Mouse (Mus musculus): ENCODE measurements around the gene Ncaph2.

Gene Ncaph2

DNA sequence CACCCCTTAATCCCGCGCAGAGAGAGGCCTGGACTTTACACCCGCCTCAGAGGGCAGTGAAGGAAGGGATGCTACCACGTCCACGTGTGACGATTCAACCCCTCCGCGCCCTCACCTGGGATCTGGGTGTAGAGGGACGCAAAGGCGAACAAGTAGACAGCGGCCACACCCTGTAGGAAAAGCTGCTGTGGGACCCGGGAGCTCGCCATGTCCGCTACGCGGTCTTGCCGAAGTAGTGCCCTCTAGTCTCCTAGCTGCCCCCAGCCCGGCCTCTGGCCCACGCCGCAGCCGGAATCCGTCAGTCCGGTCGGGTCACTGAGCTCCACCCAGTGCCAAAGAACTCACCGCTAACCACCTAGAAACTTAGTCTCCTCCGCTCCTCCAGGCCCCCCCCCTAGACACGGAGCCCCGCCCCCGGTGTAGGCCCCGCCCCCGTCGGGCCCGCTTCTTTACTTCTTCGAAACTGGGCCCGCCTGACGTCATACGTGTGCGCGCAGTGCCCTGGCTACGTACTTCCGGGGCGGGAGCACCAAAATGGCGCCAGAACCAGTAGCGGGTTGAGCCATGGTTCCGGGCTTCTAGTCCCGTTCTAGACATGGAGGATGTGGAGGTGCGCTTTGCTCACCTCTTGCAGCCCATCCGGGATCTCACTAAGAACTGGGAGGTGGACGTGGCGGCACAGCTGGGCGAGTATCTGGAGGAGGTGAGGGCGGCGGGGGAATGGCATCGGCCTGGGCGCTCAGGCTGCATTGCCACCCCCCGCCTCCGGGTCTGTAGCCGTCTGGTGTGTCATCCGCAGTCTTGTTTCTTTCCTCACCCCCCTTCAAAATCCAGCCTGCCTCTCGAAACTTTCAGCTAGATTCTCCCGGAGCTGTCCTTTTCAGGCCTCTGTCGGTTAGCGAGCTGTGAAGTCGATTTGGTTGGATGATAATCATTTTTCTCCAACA, at the start of gene Ncaph2, which contains the start of gene Lmf2:
Gene Ncaph2 (plus strand): TSS at position 479 of the 947 bp plus-strand sequence.
Gene Lmf2 (minus strand): TSS at position 419 of the 947 bp plus-strand sequence.
- peak; percentile 97 for DNase-seq

DNA sequence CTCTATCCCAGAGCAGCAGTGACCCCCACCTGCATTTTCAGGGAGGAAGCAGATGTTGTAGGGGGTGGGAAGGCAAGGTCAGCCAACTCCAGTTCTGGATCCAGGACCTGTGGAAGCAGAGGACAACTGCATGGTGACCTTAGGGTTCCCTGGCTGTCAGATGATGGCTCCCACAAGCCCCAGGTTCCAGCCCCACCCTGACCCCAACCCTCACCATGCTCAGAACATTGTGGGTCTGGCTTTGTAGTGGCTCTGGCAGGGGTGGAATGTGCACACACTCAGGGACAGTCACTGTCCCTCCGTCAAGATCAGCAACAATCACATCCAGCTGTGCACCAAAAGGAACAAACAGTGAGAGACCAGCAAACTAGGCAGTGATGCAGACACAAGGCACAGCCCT, 49.6 kb upstream of the Ncaph2 start:
- DNase-seq, result no peak

DNA sequence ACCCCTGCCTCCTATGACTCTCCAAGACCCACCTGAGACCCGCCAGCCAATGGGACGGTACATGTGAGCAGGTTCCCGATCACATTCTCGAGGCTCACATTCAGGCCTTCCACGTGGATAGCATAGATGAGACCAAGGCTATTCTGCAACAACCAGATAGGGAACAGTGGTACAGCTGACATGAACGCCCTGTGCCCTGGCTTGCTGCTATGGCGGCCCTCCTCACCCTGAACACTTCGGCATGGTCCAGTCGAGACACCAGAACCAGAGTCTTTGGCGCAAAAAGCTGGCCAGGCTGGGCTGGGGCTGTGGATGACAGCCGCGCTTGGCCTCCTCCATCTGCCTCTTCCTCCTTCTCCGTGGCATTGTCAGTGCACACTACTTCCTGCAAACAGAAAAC, 48.1 kb upstream of the Ncaph2 start:
- DNase-seq, result no peak

DNA sequence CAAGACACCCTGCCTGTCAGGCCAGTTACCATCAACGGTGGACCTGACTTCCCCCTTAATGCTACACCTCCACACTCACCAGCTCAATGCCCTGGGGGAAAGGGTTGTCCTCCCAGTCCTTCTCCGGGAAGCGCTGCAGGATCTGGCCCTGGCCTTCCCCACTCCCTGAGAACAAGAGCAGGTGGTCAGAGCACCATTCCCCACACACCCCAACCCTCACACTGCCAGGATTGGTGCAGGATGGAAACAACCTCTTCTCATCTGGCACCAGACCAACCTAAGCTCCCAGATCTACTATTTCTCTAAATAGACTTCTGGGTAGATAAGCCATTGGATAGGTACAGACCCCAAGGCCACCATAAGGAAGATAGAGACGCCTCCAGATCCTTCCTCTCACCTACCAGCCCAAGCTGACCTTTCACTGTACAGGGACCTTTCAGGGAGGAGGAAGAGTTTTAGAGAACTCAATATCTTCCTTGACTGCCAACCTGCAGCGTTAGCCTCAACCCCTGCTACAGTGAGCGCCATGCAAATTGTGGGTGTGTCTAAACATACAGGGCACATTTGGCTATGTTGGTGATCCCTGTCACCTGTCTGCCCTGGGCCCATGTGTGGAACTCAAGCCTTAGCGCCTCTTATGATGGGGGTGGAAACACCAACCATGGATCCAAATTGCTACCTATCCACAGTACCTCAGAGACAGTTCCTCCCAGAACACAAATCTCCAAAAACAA, 46.9 kb upstream of the Ncaph2 start:
- DNase-seq, result no peak

DNA sequence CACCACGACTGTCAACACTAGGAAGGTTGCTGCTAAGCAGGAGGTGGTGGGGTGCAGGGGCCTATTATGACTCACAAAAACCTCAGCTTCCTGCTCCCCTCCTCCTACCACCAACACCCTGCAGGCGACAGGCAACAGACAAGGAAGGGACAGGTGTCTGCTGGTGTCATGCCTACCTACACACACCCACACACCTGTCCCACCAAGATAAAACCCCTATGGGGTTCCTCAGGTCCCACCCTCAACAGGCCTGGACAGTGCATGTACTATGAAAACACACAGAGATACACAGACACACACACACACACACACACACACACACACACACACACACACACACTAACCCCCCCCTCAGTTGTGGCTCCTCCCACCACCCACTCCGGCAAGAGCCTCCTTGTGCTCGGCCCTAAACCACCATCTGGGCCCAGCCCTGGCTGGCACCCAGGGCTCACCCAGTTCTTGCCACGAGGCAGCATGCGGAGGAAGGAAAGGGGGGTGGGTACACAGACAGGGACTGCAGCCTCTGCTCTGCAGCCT, 45.5 kb upstream of the Ncaph2 start:
- no peak for DNase-seq

DNA sequence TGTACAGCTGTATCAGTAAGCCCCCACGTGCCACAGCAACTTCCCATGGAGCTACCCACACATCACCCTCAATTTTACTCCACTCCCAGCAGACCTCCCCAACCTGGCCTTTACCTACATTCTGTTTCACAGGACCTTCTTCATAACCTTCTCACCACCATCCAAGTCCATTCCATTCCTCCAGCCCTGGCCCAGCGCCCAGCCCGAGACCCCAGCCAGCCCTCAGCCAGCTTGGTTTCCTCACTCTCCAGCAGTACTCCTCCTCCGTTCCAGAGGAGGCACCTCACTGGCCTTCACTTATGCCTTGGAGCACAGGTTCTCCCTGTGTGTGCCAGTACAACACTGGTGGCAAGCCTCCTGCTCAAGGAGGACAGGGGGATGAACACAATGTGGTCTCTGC, 42.2 kb upstream of the Ncaph2 start:
- DNase-seq, result no peak

DNA sequence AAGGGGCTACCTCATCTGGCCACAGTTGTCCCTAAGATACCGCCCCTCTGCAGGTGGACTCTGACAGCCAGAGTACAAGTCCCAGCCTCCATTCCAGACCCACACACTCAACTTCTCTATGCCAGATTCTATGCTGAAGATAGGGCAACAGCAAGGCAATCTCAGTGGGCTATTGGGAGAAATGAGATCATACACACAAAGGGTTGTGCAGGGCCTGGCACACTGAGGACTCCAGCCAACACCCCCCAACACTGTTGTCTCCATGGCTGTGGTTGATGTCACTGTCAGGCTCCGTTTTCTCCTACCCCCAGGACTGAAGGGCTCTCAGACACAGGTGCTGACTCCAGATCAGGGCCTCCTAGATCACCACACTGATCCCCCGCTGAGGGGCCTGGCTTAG, 41.4 kb upstream of the Ncaph2 start:
- no peak for DNase-seq

DNA sequence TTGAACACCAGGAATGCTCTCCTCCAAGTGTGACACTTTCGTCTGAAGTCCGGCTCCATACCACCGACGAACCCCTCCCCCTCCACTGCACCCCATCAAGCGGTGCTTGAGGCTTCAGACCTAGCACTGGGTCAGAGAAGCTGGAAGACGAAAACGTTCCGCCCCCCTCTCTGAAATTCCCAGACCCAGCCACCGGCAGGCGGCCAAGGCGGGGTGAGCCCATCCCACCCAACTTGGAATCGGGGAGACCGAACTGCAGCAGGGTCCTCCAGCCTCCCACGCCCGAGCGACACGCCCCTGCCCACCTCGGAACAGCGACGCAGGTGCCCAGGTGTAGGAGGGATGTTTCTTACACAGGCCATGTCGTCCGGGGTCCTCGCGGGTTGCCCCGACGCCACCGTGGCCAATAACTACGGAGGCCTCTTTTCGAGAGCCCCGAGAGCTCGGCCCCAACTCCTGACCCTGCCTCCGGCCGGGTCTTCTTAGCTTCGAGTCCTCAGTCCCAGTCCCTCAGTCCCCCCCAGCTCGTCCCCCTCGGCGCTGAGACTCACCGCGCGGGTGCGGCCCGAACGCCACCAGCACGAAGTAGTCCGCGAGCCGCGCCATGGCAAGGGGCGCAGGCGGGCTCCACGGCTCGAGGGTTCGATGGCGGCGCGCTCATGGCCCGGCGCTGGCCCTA, 40.9 kb upstream of the Ncaph2 start:
- peak; percentile 40 for DNase-seq

DNA sequence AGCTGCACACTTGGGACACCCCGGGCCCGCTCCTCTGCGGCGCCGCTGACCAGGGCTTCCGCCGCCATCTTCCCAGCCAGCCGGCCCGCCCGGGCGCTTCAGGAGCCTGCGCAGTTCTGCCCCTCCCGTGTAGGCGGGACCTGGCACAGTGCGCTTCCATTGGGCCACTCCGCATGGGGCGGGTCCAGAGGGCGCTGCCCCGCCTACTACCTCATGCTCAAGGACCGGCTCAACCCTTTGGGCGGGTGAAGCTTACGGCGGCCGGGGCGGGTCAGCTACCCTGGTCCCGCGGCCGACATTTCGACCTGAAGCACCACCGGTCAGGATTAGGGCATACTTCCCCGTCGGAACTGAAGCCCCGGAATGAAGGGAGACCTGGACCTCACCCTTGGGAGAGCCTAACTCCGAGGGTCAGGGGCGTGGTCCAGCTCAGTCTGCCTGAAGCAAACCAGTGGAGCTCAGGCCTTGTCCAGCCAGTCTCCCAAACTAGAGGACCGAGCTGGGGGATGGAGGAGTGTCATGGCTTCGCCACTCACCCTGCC, 40.3 kb upstream of the Ncaph2 start, which contains the start of gene Sbf1:
Gene Sbf1 (minus strand): TSS at position 122 of the 542 bp plus-strand sequence.
- peak; percentile 98 for DNase-seq

DNA sequence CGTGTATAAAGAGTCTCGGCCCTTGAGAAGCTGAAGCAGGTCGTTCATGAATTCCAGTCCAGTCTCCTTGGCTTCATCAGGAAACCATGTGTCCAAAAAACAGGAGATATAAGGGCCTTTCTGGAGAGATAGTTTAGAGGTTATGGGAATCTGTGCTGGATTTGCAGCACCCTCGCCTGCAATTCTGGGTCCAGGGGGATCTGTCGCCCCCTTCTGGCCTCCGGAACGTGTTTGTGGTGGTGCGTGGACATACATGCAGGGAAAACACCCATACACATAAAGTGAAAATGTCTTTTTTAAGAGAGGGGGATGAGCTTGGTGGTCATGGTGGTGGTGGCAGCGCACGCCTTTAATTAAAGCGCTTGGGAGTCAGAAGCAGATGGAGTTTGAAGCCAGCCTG, 39.4 kb upstream of the Ncaph2 start:
- DNase-seq, result peak; percentile 40

DNA sequence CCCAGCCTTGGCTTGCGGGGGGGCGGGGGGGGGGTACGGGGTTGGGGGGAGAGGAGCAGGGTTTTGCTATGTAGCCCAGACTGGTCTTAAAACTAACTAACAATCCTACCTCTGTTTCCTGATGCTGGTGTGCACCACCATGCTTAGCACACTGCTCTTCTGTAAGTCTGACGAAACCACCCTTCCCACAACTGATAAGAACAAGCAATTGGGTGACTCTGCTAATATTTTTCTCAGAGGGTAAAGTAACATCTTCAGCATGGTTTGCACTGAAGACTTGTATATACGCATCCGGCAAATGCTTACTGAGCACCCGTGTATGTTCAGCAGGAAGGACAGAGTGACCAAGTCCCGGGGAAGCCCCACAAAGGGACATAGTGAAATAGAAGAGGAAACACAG, 34.3 kb upstream of the Ncaph2 start:
- no peak for DNase-seq

DNA sequence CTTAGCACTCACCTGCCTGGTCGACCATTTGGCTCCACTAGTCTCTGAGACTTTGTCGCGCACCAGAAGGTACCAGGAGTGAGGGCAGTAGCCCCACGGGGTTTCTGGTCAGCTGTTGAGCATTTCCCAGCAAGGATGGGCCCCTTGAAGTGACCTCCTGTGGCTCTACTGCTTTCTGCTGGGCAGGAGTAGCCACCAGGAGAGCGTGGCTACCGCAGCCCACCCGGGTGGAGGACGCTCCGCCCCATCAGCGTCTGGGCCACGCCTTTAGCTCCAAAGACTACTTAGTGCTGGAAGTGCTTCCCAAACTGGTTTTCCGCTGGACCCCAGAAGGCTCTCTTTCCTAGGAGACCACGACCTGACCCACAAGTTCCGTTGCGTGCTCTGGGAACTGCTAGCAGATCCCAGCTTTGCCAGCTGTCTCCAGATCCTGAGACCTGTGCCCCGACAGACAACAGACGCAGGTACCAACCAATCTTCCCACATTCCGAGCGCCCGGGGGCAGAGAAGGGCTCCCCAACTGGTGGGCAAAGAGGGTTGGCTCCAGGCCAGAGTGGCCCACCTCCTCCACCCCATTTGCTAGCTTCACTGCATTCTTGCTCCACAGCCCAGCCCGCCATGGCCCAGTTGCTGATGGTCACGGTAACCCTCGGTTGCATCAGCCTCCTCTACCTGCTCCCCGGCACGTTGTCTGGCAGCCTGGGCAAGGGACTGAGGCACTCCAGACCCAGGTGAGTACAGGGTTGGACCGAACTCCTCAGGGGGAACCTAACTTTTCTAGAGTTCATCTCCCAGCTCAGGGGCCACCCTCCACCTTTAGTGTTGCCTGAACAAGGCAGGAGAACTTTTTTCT, 32.6 kb upstream of the Ncaph2 start, which contains the start of gene Adm2:
Gene Adm2 (plus strand): TSS at position 51 of the 853 bp plus-strand sequence.
- peak; percentile 32 for DNase-seq

DNA sequence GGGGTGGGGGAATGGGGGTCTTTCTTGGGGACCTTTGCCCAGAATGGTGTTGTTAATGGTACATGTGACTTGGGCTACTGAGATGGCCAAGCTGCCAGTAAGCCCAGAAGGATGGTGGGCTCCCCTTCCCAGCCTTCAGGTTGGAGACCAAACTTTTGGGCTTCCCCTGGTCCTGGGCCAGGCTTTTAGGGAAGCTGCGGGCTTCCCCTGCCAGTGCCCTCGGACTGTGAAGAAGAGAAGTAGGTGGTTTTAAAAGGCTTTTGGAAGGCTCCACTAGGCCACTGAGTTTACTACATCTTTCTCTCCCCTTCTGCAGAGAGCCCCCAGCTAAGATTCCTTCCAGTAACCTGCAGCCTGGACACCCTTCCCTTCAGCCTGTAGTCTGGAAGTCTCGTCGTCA, 31.9 kb upstream of the Ncaph2 start:
- DNase-seq, result no peak

DNA sequence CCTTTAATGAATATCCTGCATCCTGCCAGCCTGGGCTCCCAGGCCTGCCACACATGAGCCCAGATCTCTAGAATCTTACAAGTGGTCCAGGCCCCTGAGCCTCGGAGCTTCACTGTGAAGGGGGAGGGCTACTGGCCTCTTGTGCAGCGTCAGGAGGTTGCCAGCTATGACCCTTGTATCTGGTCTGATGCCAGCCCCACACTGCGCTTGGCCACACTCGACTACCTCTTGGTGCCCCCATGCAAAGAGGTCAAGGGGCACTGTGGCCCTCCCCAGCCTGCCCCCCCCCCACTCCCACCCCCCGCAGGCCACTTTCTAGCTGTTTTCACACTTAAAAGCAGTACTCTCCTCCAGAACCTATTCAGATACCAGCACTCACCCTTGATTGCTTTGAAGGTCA, 29.1 kb upstream of the Ncaph2 start:
- DNase-seq, result no peak

DNA sequence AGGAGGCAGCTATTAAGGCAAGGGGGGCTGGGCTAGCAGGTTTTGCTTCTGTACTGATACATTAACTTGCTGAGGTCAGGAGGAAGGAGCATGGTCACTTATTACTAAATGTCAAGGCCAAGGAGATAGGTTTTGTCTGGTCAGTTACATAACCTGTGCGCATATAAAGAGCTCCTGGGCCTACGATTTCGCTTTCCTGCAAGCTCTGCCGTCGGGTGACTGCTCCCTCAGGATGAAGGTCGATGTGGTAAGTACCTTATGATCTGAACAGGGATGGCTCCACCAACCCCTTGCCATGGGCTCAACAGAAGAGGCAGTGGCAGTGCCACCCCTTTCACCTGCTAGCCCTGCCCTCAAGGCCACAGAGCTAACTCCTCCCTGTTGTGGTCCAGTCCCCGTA, 21.2 kb upstream of the Ncaph2 start, which contains the start of gene Miox:
Gene Miox (plus strand): TSS at position 128 of the 400 bp plus-strand sequence.
- no peak for DNase-seq

DNA sequence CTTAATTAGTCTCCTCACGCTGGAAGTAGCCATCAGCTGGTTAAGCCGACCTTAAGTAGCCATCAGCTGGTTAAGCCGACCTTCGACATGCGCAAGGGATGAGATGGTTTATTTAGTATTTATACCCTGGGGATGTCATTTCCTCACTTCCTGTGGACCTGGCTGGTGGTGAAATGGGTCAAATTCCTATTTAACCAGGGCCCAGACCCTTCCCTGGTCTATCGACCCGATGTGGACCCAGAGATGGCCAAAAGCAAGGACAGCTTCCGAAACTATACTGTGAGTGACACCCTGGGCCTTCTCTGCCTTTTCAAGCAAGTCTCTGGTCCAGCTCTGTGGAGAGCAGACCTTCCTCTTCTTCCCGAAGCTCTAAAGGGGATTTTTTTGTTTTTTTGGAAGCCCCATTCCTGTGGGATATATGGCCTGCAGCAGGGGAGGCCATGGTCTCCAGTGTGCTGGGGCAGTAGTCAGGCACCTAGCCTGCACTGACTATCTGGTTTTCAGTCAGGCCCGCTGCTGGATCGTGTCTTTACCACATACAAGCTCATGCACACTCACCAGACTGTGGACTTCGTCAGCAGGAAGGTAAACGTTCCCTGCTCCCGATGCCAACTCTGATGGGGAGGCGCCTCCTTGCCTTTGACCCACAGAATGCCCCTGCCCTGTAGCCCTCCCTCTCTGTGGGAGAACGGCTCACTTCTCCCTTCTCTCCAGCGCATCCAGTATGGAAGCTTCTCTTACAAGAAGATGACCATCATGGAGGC, 20.6 kb upstream of the Ncaph2 start:
- DNase-seq, result peak; percentile 45

DNA sequence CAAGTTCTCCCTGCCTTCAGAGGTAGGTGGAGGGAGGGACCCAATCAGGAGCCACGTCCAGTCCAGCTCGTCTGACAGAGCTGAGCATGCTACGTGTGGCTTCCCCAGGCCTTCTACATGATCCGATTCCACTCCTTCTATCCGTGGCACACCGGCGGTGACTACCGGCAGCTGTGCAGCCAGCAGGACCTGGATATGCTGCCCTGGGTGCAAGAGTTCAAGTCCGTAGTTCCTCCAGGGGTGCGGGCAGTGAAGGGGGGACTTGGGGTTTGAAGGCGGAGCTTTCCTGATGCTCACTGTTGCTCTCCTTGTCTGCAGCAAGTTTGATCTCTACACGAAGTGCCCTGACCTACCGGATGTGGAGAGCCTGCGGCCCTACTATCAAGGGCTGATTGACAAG, 19.1 kb upstream of the Ncaph2 start:
- DNase-seq, result no peak

DNA sequence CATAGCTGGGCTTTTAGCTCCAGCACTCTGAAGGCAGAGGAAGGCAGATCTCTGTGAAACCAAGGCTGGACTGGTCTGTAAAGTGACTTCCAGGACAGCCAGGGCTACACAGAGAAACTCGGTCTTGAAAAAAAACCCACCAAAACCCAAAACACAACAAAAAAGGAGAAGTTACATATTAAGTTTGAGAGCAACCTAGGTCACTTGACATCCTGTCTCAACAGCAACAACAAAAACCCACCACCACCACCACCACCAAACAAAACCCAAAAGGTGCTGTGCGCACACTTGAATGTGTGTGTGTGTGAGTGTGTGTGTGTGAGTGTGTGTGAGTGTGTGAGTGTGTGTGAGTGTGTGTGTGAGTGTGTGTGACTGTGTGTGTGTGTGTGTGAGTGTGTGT, 15.8 kb upstream of the Ncaph2 start:
- DNase-seq, result no peak

DNA sequence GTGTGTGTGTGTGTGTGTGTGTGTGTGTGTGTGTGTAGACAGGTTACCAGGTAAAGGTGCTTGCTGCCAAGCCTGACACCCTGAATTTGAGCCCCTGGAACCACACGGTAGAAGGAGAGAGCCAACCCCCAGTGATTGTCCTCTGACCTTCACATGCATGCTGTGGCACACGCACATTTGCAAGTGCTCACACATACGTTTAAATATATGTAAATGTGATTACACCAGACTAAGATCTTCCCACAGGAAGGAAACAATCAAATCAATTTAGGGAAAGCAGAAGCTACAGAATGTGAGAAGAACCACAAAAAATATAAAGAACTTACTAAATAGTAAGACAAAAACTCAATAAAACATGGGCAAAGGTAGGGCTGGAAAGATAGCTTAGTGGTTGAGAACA, 15.4 kb upstream of the Ncaph2 start:
- no peak for DNase-seq

DNA sequence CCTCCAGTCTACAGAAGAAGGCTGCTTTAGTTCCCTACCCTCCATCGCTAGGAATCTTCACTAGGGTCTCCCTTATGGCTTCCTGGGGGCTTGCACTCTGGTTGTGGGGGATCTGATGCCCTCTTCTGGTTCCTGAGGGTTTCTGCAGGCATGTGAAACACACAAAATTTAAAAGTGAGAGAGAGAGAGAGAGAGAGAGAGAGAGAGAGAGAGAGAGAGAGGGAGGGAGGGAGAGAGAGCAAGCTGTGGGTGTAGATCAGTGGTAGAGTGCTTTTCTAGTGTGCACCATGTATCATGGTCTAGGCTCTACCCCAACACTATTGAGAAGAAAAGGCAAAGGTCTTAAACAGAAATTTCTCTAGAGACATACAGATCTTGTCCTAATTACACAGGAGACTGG, 13.8 kb upstream of the Ncaph2 start:
- peak; percentile 25 for DNase-seq

DNA sequence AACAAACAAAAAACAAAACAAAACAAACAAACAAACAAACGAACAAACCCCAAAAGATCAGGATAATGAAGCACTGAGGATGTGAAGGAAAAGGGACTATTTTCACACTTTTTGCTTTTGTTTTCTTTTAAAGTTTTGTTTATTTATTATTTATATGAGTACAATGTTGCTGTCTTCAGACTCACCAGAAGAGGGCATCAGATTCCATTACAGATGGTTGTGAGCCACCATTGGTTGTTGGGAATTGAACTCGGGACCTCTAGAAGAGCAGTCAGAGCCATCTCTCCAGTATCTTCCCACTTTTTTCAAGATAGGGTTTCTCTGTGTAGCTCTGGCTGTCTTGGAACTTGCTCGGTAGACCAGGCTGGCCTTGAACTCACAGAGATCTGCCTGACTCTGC, 12.2 kb upstream of the Ncaph2 start:
- DNase-seq, result no peak
